Mouse (Mus musculus): ENCODE data around the gene Gm11116.
"Not testable (repeated sequence)": the region's sequence is repeated elsewhere in the genome, so short reads cannot be mapped to it uniquely, and the experiment has no call there.

The Gm11116 gene

GRCm38 (mm10) chr5:88111430-88111829, at the start of gene Gm11116:
Gene Gm11116, minus strand, starts transcription at chr5:88111530.
- DNase-seq (ENCODE audit: low spot score in 2 of 2) = no peak

DNA sequence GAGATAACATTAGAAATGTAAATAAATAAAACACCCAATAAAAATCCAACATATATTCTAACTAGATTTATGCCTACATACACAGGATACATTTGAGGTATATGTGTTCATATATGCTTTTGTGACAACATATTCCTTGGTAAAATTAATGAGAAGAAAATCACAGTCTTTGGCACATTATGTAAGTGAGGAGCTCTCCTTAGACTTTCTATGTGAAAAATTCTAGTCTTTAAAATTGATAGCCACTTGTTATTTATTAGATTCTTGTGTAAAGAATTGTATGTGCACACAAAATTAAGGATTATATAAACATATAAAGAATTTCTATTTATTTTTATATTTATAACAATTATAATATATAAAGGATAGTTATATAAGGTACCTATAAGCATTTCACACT, 42.7 kb upstream of the Gm11116 start, which contains the start of gene Gm11115:
Gene Gm11115 (minus strand): TSS at position 101 of the 400 bp plus-strand sequence.
- DNase-seq (ENCODE audit: low spot score in 2 of 2) = no peak

GRCm38 (mm10) chr5:88086256-88086655, 25.1 kb downstream of the Gm11116 start, which contains the start of gene Smr2:
Gene Smr2, plus strand, starts transcription at chr5:88086556.
- not testable (repeated sequence) for DNase-seq (ENCODE audit: low spot score in 2 of 2)
